Mouse (Mus musculus) erythroblast, embryonic 14.5 days (primary cell): Measurements from ENCODE around the gene Olfr509.

ENCODE experiments used
- GATA1 ChIP-seq: IDR thresholded peaks from 2 replicates; pipeline ENCODE4 v1.6.1; 2012; ENCODE audit warnings: low read length, inconsistent platforms, mixed read lengths
- TAL1 ChIP-seq: IDR thresholded peaks from 3 replicates; pipeline ENCODE4 v1.6.1; 2012; ENCODE audit warnings: low read length, inconsistent platforms, mixed read lengths

DNA sequence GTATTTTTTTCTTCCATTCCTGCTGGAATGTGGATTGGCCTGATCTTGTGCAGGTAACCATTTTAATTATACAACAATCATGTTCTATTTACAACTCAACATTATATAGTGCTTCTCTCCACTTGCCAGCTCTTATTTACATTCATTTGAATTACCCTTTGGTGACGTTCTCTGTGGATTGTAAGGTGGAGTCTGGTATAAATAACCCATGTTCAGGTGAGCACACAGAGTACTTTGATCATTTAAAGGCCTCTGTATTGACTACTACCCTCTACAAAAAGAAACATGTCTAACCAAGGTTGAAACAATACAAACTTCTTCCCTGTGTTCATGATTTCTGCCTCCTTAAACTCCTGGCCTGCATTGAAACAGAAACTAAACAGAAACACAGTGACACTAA is 19.4 kb upstream of the Olfr509 start:
- TF ChIP-seq TAL1 (no peak), GATA1 (no peak)
